Mouse (Mus musculus): ENCODE results near the gene Fndc5. TPM values are rescaled to one million over a fixed set of nuclear protein-coding genes. Genes with fewer than 3 reads are reported as not detected.

The Fndc5 gene
- polyA plus RNA-seq, 1 experiment from 2014 or later = 1.4 TPM

- no peak overlapping the region for H3K4me3 ChIP-seq (ENCODE audit: low read depth, low read length)
- H3K4me2 ChIP-seq (ENCODE audit: low read depth, low read length, severe bottlenecking) = no peak overlapping the region
- H3K27ac ChIP-seq (ENCODE audit: low read depth, low read length) = no peak overlapping the region
- WGBS = 87% methylated on average over 7 of the region's 7 CpGs
- DNase-seq (ENCODE audit: low spot score) = no peak
- no peak overlapping the region for H3K9ac ChIP-seq (ENCODE audit: low read length)
- H3K4me1 ChIP-seq (replicated peaks; ENCODE audit: control insufficient read depth, insufficient read depth, low read length) = peaks cover 9% of the 10 kb centered on the region; the same call in 1 of the 2 replicates
- no peaks in the 10 kb centered on the region for H3K9me3 ChIP-seq (ENCODE audit: control insufficient read depth, low read length)
- peaks cover 25% of the 10 kb centered on the region for H3K27me3 ChIP-seq (ENCODE audit: control insufficient read depth, insufficient read depth, low read length)
- no peaks in the 10 kb centered on the region for H3K36me3 ChIP-seq (ENCODE audit: control insufficient read depth, insufficient read depth, low read length)
- no peak for ATAC-seq (replicated peaks; ENCODE audit: low FRiP score)
These were observed 28.2 kb upstream of the Fndc5 start for GRCm38 (mm10) chr4:129108624-129109023.

DNA sequence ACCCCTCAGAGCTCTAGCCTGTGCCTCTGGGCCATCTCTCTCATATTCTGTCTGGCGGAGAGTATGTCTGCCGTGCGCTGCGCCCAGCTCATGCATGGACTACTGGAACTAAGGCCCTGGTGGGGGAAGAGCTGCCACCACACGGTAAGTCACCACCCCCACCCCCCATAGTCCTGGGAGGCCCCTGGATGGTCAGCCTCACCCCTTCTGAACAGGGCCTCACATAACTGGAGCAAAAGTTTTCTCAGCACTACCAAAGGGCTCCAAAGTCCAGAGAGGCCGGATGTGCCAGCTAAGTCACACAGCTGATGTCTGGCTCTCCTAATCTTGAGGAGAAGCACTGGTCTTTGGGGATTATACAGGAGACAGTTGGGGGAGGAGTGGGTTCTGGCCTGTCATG is 26.0 kb upstream of the Fndc5 start:
- no peak overlapping the region for H3K9ac ChIP-seq (ENCODE audit: low read length)
- H3K4me1 ChIP-seq (replicated peaks; ENCODE audit: control insufficient read depth, insufficient read depth, low read length) = peaks cover 11% of the 10 kb centered on the region; the same call in 1 of the 2 replicates
- no peak overlapping the region for H3K27ac ChIP-seq (ENCODE audit: low read depth, low read length)
- H3K4me2 ChIP-seq (ENCODE audit: low read depth, low read length, severe bottlenecking) = no peak overlapping the region
- no peaks in the 10 kb centered on the region for H3K9me3 ChIP-seq (ENCODE audit: control insufficient read depth, low read length)
- DNase-seq (ENCODE audit: low spot score) (no peak), ATAC-seq (replicated peaks; ENCODE audit: low FRiP score) (no peak)
- H3K4me3 ChIP-seq (ENCODE audit: low read depth, low read length) = no peak overlapping the region
- 89% methylated on average over 6 of the region's 6 CpGs for WGBS
- H3K36me3 ChIP-seq (ENCODE audit: control insufficient read depth, insufficient read depth, low read length) = no peaks in the 10 kb centered on the region
- H3K27me3 ChIP-seq (ENCODE audit: control insufficient read depth, insufficient read depth, low read length) = peaks cover 6% of the 10 kb centered on the region

GRCm38 (mm10) chr4:129111350-129111749 is 25.4 kb upstream of the Fndc5 start:
- no peak overlapping the region for H3K4me3 ChIP-seq (ENCODE audit: low read depth, low read length)
- no peak overlapping the region for H3K4me2 ChIP-seq (ENCODE audit: low read depth, low read length, severe bottlenecking)
- peaks cover under 1% of the 10 kb centered on the region; the same call in 1 of the 2 replicates for H3K27me3 ChIP-seq (ENCODE audit: control insufficient read depth, insufficient read depth, low read length)
- ATAC-seq (replicated peaks; ENCODE audit: low FRiP score) (no peak), DNase-seq (ENCODE audit: low spot score) (no peak)
- no peaks in the 10 kb centered on the region for H3K9me3 ChIP-seq (ENCODE audit: control insufficient read depth, low read length)
- no peaks in the 10 kb centered on the region for H3K36me3 ChIP-seq (ENCODE audit: control insufficient read depth, insufficient read depth, low read length)
- H3K4me1 ChIP-seq (replicated peaks; ENCODE audit: control insufficient read depth, insufficient read depth, low read length) = peaks cover 11% of the 10 kb centered on the region; the same call in 1 of the 2 replicates
- no peak overlapping the region for H3K27ac ChIP-seq (ENCODE audit: low read depth, low read length)
- H3K9ac ChIP-seq (ENCODE audit: low read length) = no peak overlapping the region
- WGBS = 64% methylated on average over 11 of the region's 11 CpGs

DNA sequence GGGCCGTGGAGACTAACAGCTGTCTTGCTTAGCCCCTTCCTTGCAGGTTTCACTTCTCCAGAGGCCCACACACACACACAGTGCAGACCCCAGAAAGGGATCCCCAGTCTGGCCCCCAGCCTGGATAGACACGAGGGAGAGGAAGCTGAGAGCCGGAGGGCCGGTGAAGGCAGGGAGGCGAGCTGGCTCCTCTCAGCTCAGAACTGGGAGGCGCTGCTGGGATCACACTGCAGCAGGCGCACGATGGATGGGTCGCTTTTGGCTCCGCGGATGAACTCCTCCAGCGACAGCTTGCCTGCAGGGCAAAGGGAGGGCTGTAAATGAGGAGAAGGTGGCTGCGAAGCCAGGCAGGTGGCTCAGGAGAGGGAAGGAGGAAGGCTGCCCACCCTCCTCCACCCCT is 24.6 kb upstream of the Fndc5 start:
- ATAC-seq (replicated peaks; ENCODE audit: low FRiP score) = no peak; the same call in 1 of the 2 replicates

GRCm38 (mm10) chr4:129113083-129113988 is 23.5 kb upstream of the Fndc5 start:
- Histone ChIP-seq H3K27me3 (ENCODE audit: control insufficient read depth, insufficient read depth, low read length) (no peaks in the 10 kb centered on the region; the same call in 1 of the 2 replicates), H3K9me3 (ENCODE audit: control insufficient read depth, low read length) (no peaks in the 10 kb centered on the region), H3K4me2 (ENCODE audit: low read depth, low read length, severe bottlenecking) (no peak overlapping the region), H3K36me3 (ENCODE audit: control insufficient read depth, insufficient read depth, low read length) (no peaks in the 10 kb centered on the region), H3K4me3 (ENCODE audit: low read depth, low read length) (no peak overlapping the region), H3K27ac (ENCODE audit: low read depth, low read length) (no peak overlapping the region), H3K9ac (ENCODE audit: low read length) (no peak overlapping the region), H3K4me1 (replicated peaks; ENCODE audit: control insufficient read depth, insufficient read depth, low read length) (peaks cover 11% of the 10 kb centered on the region; the same call in 1 of the 2 replicates)
- peak; percentile 94 for ATAC-seq (replicated peaks; ENCODE audit: low FRiP score)
- WGBS = 35% methylated on average over 27 of the region's 28 CpGs
- DNase-seq (ENCODE audit: low spot score) = peak; percentile 95

More for the DNA sequence above, 24.6 kb upstream of the Fndc5 start:
- Histone ChIP-seq H3K4me1 (replicated peaks; ENCODE audit: control insufficient read depth, insufficient read depth, low read length) (peaks cover 11% of the 10 kb centered on the region; the same call in 1 of the 2 replicates), H3K4me3 (ENCODE audit: low read depth, low read length) (no peak overlapping the region), H3K27me3 (ENCODE audit: control insufficient read depth, insufficient read depth, low read length) (no peaks in the 10 kb centered on the region; the same call in 1 of the 2 replicates), H3K9me3 (ENCODE audit: control insufficient read depth, low read length) (no peaks in the 10 kb centered on the region), H3K36me3 (ENCODE audit: control insufficient read depth, insufficient read depth, low read length) (no peaks in the 10 kb centered on the region), H3K27ac (ENCODE audit: low read depth, low read length) (no peak overlapping the region), H3K4me2 (ENCODE audit: low read depth, low read length, severe bottlenecking) (no peak overlapping the region), H3K9ac (ENCODE audit: low read length) (no peak overlapping the region)
- no peak for DNase-seq (ENCODE audit: low spot score)
- WGBS = 75% methylated on average over 13 of the region's 13 CpGs

- Histone ChIP-seq H3K9me3 (ENCODE audit: control insufficient read depth, low read length) (no peaks in the 10 kb centered on the region), H3K4me3 (ENCODE audit: low read depth, low read length) (no peak overlapping the region), H3K27me3 (ENCODE audit: control insufficient read depth, insufficient read depth, low read length) (peaks cover 16% of the 10 kb centered on the region), H3K36me3 (ENCODE audit: control insufficient read depth, insufficient read depth, low read length) (no peaks in the 10 kb centered on the region), H3K27ac (ENCODE audit: low read depth, low read length) (no peak overlapping the region), H3K4me1 (replicated peaks; ENCODE audit: control insufficient read depth, insufficient read depth, low read length) (peaks cover 15% of the 10 kb centered on the region), H3K4me2 (ENCODE audit: low read depth, low read length, severe bottlenecking) (no peak overlapping the region), H3K9ac (ENCODE audit: low read length) (no peak overlapping the region)
- no peak for ATAC-seq (replicated peaks; ENCODE audit: low FRiP score)
- WGBS = 92% methylated on average over 8 of the region's 8 CpGs
- DNase-seq (ENCODE audit: low spot score) = no peak
These were observed 20.1 kb upstream of the Fndc5 start for GRCm38 (mm10) chr4:129116703-129117102.

DNA sequence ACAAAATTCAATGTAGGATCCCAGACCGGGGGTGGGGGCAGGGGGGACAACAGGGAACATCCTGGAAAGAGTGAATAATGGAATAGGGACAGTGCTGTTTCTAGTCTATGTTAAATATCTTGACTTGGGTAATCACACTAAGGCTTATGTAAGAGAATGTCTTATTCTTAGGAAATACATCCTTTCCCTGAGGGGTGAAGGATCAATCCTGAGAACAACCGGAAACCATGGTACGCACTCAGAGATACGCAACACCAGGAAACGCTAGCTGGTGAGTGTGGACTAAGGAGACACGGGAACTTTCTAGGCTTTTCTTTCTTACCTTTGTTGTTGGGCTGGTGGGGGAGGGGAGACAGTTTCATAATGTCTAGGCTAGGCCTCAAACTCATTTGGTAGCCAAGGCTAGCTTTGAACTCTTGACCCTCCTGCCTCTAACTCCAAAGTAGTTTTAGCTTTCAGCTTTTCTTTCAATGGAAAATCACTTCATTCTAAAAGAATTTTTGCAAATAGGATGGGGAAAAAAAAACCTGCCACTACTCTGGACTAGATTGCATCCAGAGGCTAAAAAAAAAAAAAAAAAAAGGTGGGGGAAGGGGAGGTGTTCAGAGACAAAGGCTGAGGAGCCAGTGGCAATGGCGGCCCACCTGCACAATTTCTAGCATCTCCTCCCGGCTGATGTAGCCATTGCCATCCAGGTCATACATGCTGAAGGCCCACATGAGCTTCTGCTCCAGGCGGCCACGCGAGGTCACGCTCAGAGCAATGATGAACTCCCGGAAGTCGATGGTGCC is 18.9 kb upstream of the Fndc5 start:
- ATAC-seq (replicated peaks; ENCODE audit: low FRiP score) (no peak), DNase-seq (ENCODE audit: low spot score) (no peak)
- no peaks in the 10 kb centered on the region for H3K36me3 ChIP-seq (ENCODE audit: control insufficient read depth, insufficient read depth, low read length)
- peaks cover 21% of the 10 kb centered on the region for H3K27me3 ChIP-seq (ENCODE audit: control insufficient read depth, insufficient read depth, low read length)
- H3K9ac ChIP-seq (ENCODE audit: low read length) = no peak overlapping the region
- WGBS = 83% methylated on average over 14 of the region's 14 CpGs
- no peak overlapping the region for H3K4me2 ChIP-seq (ENCODE audit: low read depth, low read length, severe bottlenecking)
- H3K4me1 ChIP-seq (replicated peaks; ENCODE audit: control insufficient read depth, insufficient read depth, low read length) = peaks cover 16% of the 10 kb centered on the region
- H3K4me3 ChIP-seq (ENCODE audit: low read depth, low read length) = no peak overlapping the region
- no peaks in the 10 kb centered on the region for H3K9me3 ChIP-seq (ENCODE audit: control insufficient read depth, low read length)
- H3K27ac ChIP-seq (ENCODE audit: low read depth, low read length) = no peak overlapping the region

- peaks cover 28% of the 10 kb centered on the region for H3K27me3 ChIP-seq (ENCODE audit: control insufficient read depth, insufficient read depth, low read length)
- no peak overlapping the region for H3K4me3 ChIP-seq (ENCODE audit: low read depth, low read length)
- H3K4me1 ChIP-seq (replicated peaks; ENCODE audit: control insufficient read depth, insufficient read depth, low read length) = peaks cover 9% of the 10 kb centered on the region
- ATAC-seq (replicated peaks; ENCODE audit: low FRiP score) (no peak), DNase-seq (ENCODE audit: low spot score) (no peak)
- no peaks in the 10 kb centered on the region for H3K36me3 ChIP-seq (ENCODE audit: control insufficient read depth, insufficient read depth, low read length)
- 72% methylated on average over 10 of the region's 10 CpGs for WGBS
- H3K4me2 ChIP-seq (ENCODE audit: low read depth, low read length, severe bottlenecking) = no peak overlapping the region
- no peak overlapping the region for H3K9ac ChIP-seq (ENCODE audit: low read length)
- no peak overlapping the region for H3K27ac ChIP-seq (ENCODE audit: low read depth, low read length)
- H3K9me3 ChIP-seq (ENCODE audit: control insufficient read depth, low read length) = no peaks in the 10 kb centered on the region
These were observed 17.1 kb upstream of the Fndc5 start for GRCm38 (mm10) chr4:129119708-129120107.

Measured in forebrain, embryonic 11.5 days (tissue).